Mouse (Mus musculus) midbrain, embryonic 14.5 days (tissue): Measurements from ENCODE around the gene Srf. TPM values are rescaled to one million over a fixed set of nuclear protein-coding genes. Genes with fewer than 3 reads are reported as not detected.

Experiments
- ATAC-seq: fragments of 200-750 bp; cut with Nextera tagmentation; 2 replicates; pipeline ENCODE4 v1.8.0; 2017; ENCODE audit warnings: moderate number of reproducible peaks, moderate library complexity; ENCODE audit not compliant: low FRiP score, low TSS enrichment
- DNase-seq: peaks from one replicate; pipeline ENCODE4 v3.0.0-alpha.2; 2015
- H3K27ac ChIP-seq: fragments of 300-500 bp; sonication (generic); replicated peaks from 2 replicates; pipeline ENCODE4 v1.5.1; 2014; ENCODE audit warnings: mild to moderate bottlenecking, low read depth, low read length, moderate library complexity
- H3K27me3 ChIP-seq: fragments of 300-500 bp; sonication (generic); 2 replicates; pipeline ENCODE4 v1.6.1; 2014; ENCODE audit warnings: low read length, control low read depth, mixed read lengths; ENCODE audit not compliant: control insufficient read depth, insufficient read depth
- H3K36me3 ChIP-seq: fragments of 300-500 bp; sonication (generic); 2 replicates; pipeline ENCODE4 v1.6.1; 2014; ENCODE audit warnings: low read length, control low read depth; ENCODE audit not compliant: control insufficient read depth, insufficient read depth
- H3K4me1 ChIP-seq: fragments of 300-500 bp; sonication (generic); 2 replicates; pipeline ENCODE4 v1.6.1; 2014; ENCODE audit warnings: mild to moderate bottlenecking, antibody characterized with exemption, low read length, control low read depth; ENCODE audit not compliant: control insufficient read depth, insufficient read depth
- H3K4me2 ChIP-seq: fragments of 300-500 bp; sonication (generic); 2 replicates; pipeline ENCODE4 v1.6.1; 2014; ENCODE audit warnings: mild to moderate bottlenecking, low read length, moderate library complexity
- H3K4me3 ChIP-seq: fragments of 300-500 bp; sonication (generic); replicated peaks from 2 replicates; pipeline ENCODE4 v1.5.1; 2014; ENCODE audit warnings: low read depth, low read length
- H3K9ac ChIP-seq: fragments of 300-500 bp; sonication (generic); replicated peaks from 2 replicates; pipeline ENCODE4 v1.6.1; 2014; ENCODE audit warnings: mild to moderate bottlenecking, low read length, moderate library complexity
- H3K9me3 ChIP-seq: fragments of 300-500 bp; sonication (generic); 2 replicates; pipeline ENCODE4 v1.6.1; 2016; ENCODE audit warnings: low read length, control low read depth, mixed read lengths; ENCODE audit not compliant: control insufficient read depth
- WGBS: fragments of 180-500 bp; shearing (Covaris S2); extraction: QIAGEN DNeasy Blood & Tissue Kit; methylation state at CpG from one replicate; pipeline ENCODE4 v1.1.7; 2014; 5-methylcytosine and 5-hydroxymethylcytosine counted together
- polyA plus RNA-seq: library from polyadenylated mRNA; unstranded; fragments of >200 nt; fragmentation: Nextera tagmentation; extraction: Ambion mirVana; gene quantifications from 2 replicates; pipeline ENCODE4 v1.2.1, GENCODE M21; 2014

The Srf gene
- polyA plus RNA-seq, 1 experiment from 2014 or later, result 4.2 TPM

- Histone ChIP-seq H3K9ac (peak overlapping the region; percentile 29; the same call in 1 of the 2 replicates), H3K4me2 (peak overlapping the region; percentile 94), H3K27ac (peak overlapping the region; percentile 70), H3K36me3 (peaks cover 33% of the 10 kb centered on the region), H3K4me3 (peak overlapping the region; percentile 96), H3K4me1 (peaks cover 29% of the 10 kb centered on the region), H3K27me3 (no peaks in the 10 kb centered on the region), H3K9me3 (no peaks in the 10 kb centered on the region)
- ATAC-seq (no peak), DNase-seq (no peak)
- WGBS, result 44% methylated on average over 11 of the region's 11 CpGs
Measured at GRCm38 (mm10) chr17:46553469-46553868, 2.5 kb downstream of the Srf start.

DNA sequence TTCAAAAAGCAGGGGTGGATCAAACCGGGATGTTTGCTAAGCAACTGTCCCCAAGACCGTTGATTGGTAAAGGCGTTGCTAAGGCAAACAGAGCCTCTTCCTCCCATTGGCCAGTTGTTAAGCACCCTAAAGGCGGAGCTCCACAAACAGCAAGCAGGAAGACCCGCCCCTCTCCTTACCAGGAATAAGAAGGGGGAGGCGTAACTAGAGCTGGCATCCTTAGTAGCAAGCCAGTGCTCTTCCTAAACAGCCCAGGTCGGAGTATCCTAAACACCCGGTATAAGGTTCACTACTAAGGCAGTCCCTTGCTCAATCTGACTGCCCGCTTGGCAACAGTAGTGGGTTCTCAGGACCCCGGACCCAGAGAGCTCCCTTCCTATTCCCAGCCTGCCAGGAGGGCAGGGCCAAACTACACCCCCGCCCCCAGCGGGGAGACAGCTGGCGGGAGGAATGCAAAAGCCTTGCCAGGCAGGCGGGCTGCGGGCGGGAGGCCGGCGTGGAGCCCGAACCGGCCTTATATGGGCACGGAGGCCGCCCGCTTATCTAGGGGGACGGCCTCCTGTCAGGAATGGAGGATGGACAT, 3.0 kb downstream of the Srf start:
- peak overlapping the region; percentile 29; the same call in 1 of the 2 replicates for H3K9ac ChIP-seq
- under 1% methylated on average over 24 of the region's 24 CpGs for WGBS
- H3K4me3 ChIP-seq, result peak overlapping the region; percentile 96
- H3K36me3 ChIP-seq, result peaks cover 39% of the 10 kb centered on the region
- ATAC-seq (peak; percentile 77), DNase-seq (peak; percentile 94)
- peak overlapping the region; percentile 94 for H3K4me2 ChIP-seq
- H3K27me3 ChIP-seq, result no peaks in the 10 kb centered on the region
- no peaks in the 10 kb centered on the region for H3K9me3 ChIP-seq
- peaks cover 29% of the 10 kb centered on the region for H3K4me1 ChIP-seq
- peak overlapping the region; percentile 70 for H3K27ac ChIP-seq

DNA sequence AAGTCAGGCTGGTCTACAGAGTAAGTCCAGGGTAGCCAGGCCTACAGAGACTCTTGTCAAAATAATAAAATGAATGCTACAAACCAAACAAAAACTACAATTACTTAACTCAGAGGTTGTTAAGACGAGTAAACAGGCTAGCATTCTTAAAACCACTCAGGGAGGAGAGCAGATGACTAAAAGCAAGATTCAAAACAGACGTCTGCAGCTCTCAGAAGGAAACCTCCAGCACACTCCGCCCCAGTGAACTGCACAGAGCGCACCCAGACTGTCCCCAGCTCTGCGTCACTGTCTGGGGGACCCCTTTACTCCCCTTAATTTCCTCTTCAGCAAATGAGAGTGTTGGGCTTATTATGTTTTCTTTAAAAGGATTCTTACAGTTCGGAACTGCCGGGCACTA, 3.8 kb downstream of the Srf start:
- peak overlapping the region; percentile 94; the same call in 1 of the 2 replicates for H3K4me2 ChIP-seq
- no peak overlapping the region for H3K27ac ChIP-seq
- no peaks in the 10 kb centered on the region for H3K9me3 ChIP-seq
- H3K9ac ChIP-seq, result no peak overlapping the region; the same call in 1 of the 2 replicates
- peaks cover 28% of the 10 kb centered on the region for H3K4me1 ChIP-seq
- H3K36me3 ChIP-seq, result peaks cover 40% of the 10 kb centered on the region
- no peak for ATAC-seq
- H3K27me3 ChIP-seq, result 0 out of 2 replicates have a peak, but pooled peaks cover 5% of the 10 kb centered on the region
- WGBS, result 89% methylated on average over 7 of the region's 7 CpGs
- no peak for DNase-seq
- no peak overlapping the region for H3K4me3 ChIP-seq

GRCm38 (mm10) chr17:46551369-46551768, 4.6 kb downstream of the Srf start:
- ATAC-seq (no peak), DNase-seq (no peak)
- H3K4me2 ChIP-seq, result no peak overlapping the region
- no peak overlapping the region for H3K27ac ChIP-seq
- H3K27me3 ChIP-seq, result 0 out of 2 replicates have a peak, but pooled peaks cover 5% of the 10 kb centered on the region
- WGBS, result 93% methylated on average over 6 of the region's 6 CpGs
- H3K9ac ChIP-seq, result no peak overlapping the region
- H3K36me3 ChIP-seq, result peaks cover 40% of the 10 kb centered on the region
- H3K9me3 ChIP-seq, result no peaks in the 10 kb centered on the region
- no peak overlapping the region for H3K4me3 ChIP-seq
- H3K4me1 ChIP-seq, result peaks cover 26% of the 10 kb centered on the region

GRCm38 (mm10) chr17:46550904-46551303, 5.1 kb downstream of the Srf start:
- no peak overlapping the region for H3K27ac ChIP-seq
- no peak overlapping the region for H3K9ac ChIP-seq
- H3K36me3 ChIP-seq, result peaks cover 40% of the 10 kb centered on the region
- WGBS, result 91% methylated on average over 7 of the region's 7 CpGs
- DNase-seq, result no peak
- H3K27me3 ChIP-seq, result 0 out of 2 replicates have a peak, but pooled peaks cover 5% of the 10 kb centered on the region
- no peak overlapping the region for H3K4me2 ChIP-seq
- H3K4me1 ChIP-seq, result peaks cover 27% of the 10 kb centered on the region
- ATAC-seq, result no peak
- H3K9me3 ChIP-seq, result no peaks in the 10 kb centered on the region
- H3K4me3 ChIP-seq, result no peak overlapping the region

DNA sequence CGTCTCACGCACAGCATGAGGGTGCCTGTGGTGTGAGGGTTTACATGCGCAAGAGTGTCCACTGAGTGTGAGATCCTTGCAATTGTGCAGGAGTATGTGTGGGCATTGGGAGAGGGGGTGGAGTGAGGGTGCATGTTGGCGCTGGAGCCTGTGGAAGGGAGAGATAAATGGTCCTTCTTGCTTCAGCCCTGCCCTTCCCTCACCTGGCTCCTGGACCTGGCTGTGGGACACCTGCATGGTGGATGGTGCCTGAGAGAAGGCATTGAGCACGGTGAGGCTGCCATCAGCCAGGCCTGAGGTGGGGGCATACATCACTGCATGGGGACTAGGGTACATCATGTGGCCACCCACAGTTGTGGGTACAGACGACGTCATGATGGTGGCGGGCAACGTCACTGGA, 6.3 kb downstream of the Srf start:
- no peak overlapping the region for H3K27ac ChIP-seq
- WGBS, result 90% methylated on average over 9 of the region's 9 CpGs
- H3K27me3 ChIP-seq, result 0 out of 2 replicates have a peak, but pooled peaks cover 5% of the 10 kb centered on the region
- H3K9me3 ChIP-seq, result no peaks in the 10 kb centered on the region
- no peak overlapping the region for H3K4me3 ChIP-seq
- ATAC-seq (no peak), DNase-seq (no peak)
- H3K4me1 ChIP-seq, result peaks cover 27% of the 10 kb centered on the region
- peaks cover 40% of the 10 kb centered on the region for H3K36me3 ChIP-seq
- no peak overlapping the region for H3K4me2 ChIP-seq
- H3K9ac ChIP-seq, result no peak overlapping the region

DNA sequence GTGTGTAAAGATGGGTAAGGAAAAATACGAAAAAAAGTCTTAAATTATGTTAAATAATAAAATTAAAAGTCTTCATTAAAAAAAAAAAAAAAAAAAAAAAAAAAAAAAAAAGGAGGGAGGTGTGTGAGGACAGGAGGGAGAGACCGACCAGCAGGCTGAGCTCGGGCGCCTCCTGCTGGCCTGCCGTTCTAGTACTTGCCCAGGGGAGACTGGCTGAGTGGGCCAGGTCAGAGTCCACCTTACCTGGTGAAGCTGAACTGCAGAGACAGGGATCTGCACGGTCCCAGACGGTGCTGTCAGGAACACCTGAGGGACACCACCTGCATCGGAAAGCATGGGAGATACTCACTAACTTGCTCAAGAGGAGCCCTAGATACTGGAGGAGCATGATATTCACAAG, 6.8 kb downstream of the Srf start:
- Histone ChIP-seq H3K9me3 (no peaks in the 10 kb centered on the region), H3K27ac (no peak overlapping the region), H3K27me3 (0 out of 2 replicates have a peak, but pooled peaks cover 5% of the 10 kb centered on the region), H3K36me3 (peaks cover 40% of the 10 kb centered on the region), H3K4me1 (peaks cover 22% of the 10 kb centered on the region), H3K9ac (no peak overlapping the region), H3K4me3 (no peak overlapping the region), H3K4me2 (no peak overlapping the region)
- peak; percentile 74 for DNase-seq
- ATAC-seq, result no peak
- WGBS, result 16% methylated on average over 8 of the region's 8 CpGs

- Histone ChIP-seq H3K9ac (no peak overlapping the region), H3K9me3 (no peaks in the 10 kb centered on the region), H3K36me3 (peaks cover 40% of the 10 kb centered on the region), H3K27me3 (0 out of 2 replicates have a peak, but pooled peaks cover 5% of the 10 kb centered on the region), H3K27ac (no peak overlapping the region), H3K4me2 (no peak overlapping the region), H3K4me1 (peaks cover 18% of the 10 kb centered on the region), H3K4me3 (no peak overlapping the region)
- WGBS, result 54% methylated on average over 11 of the region's 11 CpGs
- ATAC-seq (no peak), DNase-seq (no peak)
Measured at GRCm38 (mm10) chr17:46548741-46549140, 7.2 kb downstream of the Srf start.

- H3K9ac ChIP-seq, result no peak overlapping the region
- DNase-seq, result no peak
- no peak overlapping the region for H3K4me2 ChIP-seq
- no peak overlapping the region for H3K4me3 ChIP-seq
- peaks cover 47% of the 10 kb centered on the region for H3K36me3 ChIP-seq
- H3K9me3 ChIP-seq, result no peaks in the 10 kb centered on the region
- no peak for ATAC-seq
- 0 out of 2 replicates have a peak, but pooled peaks cover 5% of the 10 kb centered on the region for H3K27me3 ChIP-seq
- H3K4me1 ChIP-seq, result peaks cover 9% of the 10 kb centered on the region
- H3K27ac ChIP-seq, result no peak overlapping the region
- 18% methylated on average over 3 of the region's 3 CpGs for WGBS
Measured at GRCm38 (mm10) chr17:46547923-46548322, 8.1 kb downstream of the Srf start.
